Mouse (Mus musculus): ENCODE measurements around the gene 1700001P01Rik. TPM values are rescaled to one million over a fixed set of nuclear protein-coding genes. Genes with fewer than 3 reads are reported as not detected.
"Not testable (repeated sequence)": the region's sequence is repeated elsewhere in the genome, so short reads cannot be mapped to it uniquely, and the experiment has no call there.

The 1700001P01Rik gene
- total RNA-seq, 2 experiments from 2014 or later, result not detected

DNA sequence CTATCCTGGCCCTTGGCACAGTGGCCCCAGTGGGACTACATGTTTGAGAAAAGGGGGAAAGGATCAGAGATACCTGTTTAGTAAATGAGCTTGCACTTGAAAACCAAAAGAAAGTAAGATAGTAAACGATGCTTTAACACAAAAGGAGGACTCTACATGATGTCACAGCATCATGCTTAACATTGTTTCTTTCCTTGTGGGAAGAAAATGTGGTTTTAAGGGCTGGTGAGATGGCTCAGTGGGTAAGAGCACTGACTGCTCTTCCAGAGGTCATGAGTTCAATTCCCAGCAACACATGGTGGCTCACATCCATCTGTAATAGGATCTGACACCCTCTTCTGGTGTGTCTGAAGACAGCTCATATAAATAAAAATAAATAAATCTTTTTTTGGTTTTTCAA is 17.6 kb downstream of the 1700001P01Rik start:
- no peak for ATAC-seq (replicated peaks; ENCODE audit: poor library complexity, severe bottlenecking)

DNA sequence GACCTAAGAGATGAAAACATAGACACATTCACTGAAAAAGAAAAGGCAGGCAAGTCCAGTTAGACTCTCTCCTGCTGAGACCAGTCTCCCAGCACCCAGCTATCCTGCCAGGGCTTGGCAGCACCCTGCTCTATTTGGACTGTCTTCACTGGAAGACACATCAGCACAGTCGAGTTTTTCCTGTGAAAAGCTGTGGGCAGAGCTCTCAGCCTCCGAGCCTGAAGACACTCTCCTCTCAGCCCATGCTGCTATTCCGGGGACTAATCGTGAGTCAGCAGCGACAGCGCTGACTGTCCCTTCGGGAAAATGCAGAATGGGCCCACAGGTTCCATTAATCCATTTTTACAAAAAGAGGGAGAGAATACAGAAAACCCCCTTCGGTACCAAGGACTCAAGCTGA is 22.4 kb downstream of the 1700001P01Rik start:
- ATAC-seq (replicated peaks; ENCODE audit: poor library complexity, severe bottlenecking), result no peak

DNA sequence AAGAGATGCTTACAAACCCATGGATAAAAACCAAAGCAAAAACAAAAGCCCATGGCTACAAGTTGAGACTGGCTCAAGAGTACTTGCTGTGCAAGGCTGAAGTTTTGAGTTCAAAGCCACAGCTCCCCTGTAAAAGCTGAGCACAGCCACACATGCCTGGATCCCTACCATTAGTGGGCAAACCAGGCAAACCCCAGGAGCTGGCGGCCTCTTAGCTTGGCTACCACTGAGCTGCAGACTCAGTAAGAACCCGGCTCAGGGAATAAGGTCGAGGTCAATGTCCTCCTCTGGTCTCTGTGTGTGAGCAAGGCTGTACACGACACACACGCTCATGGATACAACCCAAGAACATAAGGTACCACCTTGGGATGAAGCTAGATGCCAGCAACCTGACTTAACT is 27.2 kb downstream of the 1700001P01Rik start:
- no peak for ATAC-seq (replicated peaks; ENCODE audit: poor library complexity, severe bottlenecking)

DNA sequence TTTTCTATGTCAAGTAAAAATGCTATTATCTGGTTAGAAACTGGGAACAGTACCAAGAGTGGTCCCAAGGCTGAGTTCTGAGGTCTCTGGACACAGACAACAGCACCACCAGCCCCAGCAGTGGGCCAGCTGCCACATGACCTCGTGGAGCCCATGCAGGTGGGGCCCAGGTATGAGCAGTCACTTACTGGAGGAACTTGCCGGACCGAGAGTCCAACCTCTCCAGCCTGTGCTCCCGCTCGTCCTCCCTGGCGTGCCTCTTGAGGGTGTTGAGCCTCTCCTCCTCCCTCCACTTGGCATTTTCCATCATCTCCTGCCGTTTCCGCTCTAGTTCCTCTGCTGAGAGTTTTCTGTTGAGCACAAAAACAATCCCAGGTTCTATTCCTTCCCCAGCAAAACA is 27.9 kb downstream of the 1700001P01Rik start:
- no peak for ATAC-seq (replicated peaks; ENCODE audit: poor library complexity, severe bottlenecking)

DNA sequence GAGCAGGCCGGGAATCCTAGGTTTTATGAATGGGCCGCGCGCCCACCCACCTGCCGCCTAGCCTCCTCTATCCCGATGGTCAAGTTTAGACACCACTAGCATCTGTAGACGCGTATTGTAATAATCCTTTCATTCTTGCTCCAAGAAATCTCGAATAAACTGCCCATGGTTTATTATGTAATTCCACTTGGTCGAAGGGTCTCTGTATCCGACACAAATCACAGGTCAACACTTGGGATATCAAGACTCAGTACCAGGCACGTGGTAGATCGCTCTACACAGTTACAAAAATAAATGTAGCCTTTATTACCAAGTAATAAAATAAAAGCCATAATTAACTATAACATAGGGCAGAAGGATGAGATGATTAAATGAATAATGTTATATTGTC is 30.4 kb downstream of the 1700001P01Rik start:
- ATAC-seq (replicated peaks; ENCODE audit: poor library complexity, severe bottlenecking), result no peak

DNA sequence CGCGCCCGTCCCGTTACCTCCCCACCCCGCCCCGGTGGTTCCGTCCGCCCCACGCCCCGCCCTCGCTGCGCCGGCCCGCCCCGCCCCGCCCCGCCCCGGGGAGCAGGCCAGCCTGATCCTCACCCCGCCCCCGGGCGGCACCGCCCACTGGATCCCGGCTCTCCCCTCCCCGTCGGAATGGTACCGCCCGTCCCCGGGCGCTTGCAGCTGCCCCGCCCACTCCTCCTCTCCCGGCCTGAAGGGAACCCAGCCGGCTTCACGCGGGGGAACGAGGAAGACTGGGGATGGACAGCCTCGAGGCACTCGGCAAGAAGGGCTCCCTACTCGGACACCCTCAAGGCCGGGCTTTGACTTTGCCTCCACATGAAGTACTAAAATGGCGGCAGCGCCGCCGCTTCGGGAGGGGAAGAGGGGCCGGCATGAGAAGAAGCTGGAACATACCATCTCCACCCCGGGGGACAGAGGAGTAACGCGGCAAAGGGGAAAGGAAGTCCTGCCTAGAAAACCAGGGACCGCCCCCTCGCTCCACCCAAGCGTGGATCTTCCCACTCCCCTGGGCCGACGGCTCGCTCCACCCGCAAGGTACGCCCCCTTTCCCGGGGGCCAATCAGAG is 30.9 kb downstream of the 1700001P01Rik start:
- ATAC-seq (replicated peaks; ENCODE audit: poor library complexity, severe bottlenecking), result peak; percentile 93

DNA sequence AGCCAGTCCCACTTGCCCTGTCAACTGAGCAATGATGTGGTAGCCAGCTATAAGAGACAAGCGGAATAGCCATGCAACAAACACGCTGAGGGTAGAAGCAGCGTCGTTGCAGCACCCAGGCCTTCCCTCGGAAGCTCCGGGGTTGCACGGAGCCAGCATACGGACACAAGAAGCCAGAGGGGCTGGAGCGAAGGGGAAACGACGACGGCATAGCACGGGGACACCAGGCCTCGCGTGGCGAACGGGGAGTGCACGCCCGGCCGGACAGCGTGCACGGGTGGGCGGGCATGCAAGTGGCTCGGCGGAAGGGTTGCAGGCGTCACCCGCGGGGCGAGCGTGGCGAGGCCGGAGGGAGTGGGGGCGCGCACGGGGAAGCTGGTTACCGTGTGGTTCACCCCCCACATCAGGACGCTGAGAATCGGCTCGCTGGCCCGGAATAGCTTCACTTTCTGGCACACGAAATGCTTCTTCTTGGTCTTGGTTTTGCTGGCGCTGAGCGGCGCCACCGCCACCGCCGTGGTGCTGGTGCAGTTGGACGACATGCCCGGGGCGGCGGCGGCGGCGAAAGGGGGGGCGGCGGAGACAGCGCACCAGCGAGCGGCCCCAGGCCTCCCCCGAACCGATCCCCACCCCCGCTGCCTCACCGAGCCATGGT is 31.5 kb downstream of the 1700001P01Rik start, which contains the start of gene Pip4k2b:
Gene Pip4k2b (minus strand): TSS at position 642 of the 655 bp plus-strand sequence.
- ATAC-seq (replicated peaks; ENCODE audit: poor library complexity, severe bottlenecking), result peak; percentile 15; the same call in 1 of the 2 replicates

DNA sequence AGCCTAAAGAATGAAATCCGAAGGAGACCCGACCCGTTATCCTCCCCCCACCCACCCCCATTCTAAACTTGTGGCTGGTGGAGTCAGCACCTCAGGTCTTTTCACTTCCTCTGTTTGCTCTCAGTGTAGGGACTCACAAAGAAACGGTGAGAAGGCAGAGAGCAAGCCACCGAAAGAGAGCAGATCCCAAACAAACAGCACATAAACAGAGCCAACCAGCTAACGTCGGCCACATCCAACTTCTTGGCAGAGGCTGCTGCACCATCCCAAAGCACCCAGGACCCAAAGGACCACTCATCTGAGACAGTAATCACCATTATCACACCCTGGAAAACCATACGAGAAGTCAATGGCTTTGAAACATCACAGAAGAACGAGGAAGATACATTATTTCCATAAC is 32.3 kb downstream of the 1700001P01Rik start:
- ATAC-seq (replicated peaks; ENCODE audit: poor library complexity, severe bottlenecking), result no peak

DNA sequence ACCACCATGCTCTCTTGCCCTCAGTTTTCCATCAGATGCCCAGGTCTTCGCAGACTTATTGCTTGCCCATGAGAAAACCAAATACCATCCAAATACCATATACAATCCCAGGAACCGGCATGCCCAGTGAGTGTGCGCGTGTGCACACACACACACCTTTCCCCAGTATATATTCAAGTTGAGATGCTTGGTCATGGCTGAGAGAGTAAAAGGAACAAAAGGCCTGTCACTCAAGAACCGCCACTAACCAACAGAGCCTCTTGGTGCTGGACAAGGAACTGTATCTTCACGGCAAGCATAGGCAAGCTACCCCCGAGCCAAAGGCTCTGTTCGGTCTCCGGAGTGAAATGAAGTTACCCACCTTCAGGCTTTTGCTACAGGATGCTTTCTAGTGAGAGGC is 33.1 kb downstream of the 1700001P01Rik start:
- no peak for ATAC-seq (replicated peaks; ENCODE audit: poor library complexity, severe bottlenecking)

DNA sequence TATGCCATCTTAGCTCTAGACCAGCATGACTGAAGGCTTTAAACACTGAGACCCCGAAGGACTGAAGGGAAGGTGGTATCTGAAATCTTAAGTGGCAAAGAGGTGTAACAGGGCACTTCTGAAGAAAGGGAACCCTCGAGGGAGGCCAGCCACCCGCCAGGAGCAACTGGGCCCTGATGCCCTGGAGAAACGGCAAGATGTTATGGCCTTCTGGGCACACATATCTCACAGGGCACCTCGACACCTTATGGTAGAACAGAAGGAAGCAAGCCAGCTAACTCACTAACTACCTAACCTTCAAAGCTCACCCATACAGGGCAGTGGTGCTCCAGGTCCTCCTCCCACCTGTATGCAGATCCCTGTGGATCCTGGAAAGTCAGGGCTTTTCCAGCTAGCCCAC is 33.6 kb downstream of the 1700001P01Rik start:
- ATAC-seq (replicated peaks; ENCODE audit: poor library complexity, severe bottlenecking), result no peak

DNA sequence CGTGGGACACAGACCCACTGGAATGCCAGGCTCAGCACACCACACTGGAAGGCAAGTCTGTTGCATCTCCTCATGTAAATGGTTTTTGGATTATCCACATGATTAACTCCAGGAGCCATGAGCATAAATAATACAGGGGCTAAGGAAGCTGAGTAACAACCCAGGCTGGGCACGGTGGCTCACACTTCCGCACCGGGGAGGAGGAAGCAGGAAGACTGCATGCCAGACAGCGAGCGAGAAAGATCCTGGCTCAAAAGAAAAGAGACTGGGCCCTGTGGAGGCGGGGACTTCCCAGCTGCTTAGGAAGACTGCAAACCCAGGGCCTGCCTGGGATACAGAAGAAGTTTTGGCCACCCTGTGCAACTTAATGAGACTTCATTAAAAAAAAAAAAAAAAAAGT is 35.5 kb downstream of the 1700001P01Rik start:
- no peak for ATAC-seq (replicated peaks; ENCODE audit: poor library complexity, severe bottlenecking)

DNA sequence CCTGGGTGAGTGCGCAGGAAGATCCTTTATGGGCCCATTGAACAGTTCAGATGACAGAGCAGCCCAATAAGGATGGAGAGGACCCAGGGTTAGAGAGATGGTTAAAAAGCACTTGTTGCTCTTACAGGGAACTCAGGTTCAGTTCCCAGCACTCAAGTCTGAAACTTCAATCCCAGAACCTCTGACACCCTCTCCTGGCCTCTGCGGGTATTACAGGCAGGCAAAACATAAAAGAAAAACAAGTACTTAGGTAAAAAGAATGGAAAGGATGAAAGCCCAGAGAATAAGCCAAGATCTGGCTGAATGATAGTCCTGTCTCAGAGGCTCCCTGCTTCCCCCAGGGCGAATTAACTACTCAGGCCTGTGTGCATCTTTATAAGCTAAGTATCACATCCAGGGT is 36.6 kb downstream of the 1700001P01Rik start:
- ATAC-seq (replicated peaks; ENCODE audit: poor library complexity, severe bottlenecking), result no peak

DNA sequence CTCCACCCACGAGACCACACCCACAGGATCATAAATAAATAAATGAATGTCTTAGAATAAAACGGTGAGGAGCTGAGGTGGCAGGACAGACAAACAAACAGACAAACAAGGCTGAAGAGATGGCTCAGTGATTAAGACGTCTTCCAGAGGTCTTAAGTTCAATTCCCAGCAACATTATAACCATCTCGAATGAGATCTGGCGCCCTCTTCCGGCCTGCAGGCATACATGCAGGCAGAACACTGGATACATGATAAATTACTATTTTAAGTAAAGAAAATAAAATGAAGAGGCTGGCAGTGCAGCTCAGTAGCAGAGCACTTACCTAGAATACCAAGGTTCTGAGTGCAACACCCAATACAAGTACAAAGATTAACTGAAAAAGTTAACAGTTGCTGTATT is 37.0 kb downstream of the 1700001P01Rik start:
- ATAC-seq (replicated peaks; ENCODE audit: poor library complexity, severe bottlenecking), result no peak

DNA sequence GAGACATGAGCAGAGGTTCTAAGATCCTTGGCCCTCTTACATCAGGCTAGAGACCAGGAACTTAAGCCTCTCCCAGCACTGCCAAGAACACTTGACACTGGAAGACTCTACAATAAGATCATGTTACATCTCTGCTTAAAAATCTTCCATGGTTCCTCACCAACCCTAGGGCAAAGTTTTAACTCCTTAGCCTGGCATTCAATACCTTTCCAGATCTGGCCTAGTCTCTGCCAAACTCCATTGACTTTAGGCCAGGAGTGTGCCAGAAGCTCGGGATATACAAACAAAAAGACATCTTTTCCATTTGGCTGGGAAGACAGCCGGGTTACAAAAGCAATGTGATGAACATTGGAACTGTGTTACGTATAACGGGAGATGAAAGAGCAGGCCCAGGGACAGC is 38.1 kb downstream of the 1700001P01Rik start:
- ATAC-seq (replicated peaks; ENCODE audit: poor library complexity, severe bottlenecking), result no peak

DNA sequence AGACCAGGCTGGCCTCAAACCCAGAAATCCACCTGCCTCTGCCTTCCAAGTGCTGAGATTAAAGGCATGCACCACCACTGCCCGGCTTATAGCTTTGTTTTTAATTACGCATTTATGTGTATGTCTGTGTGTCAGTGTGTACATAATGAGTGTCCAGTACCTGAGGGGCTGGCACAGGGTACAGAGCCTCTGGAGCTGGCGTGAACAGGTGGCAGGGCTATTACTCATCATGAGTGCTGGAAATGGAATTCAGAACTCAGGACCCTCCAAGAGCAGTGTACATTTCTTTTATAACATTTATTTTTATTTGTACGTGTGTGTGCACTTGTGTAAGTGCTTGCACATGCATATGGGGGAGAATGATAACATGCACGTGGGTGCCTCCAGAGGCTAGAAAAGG is 39.1 kb downstream of the 1700001P01Rik start:
- no peak for ATAC-seq (replicated peaks; ENCODE audit: poor library complexity, severe bottlenecking)

DNA sequence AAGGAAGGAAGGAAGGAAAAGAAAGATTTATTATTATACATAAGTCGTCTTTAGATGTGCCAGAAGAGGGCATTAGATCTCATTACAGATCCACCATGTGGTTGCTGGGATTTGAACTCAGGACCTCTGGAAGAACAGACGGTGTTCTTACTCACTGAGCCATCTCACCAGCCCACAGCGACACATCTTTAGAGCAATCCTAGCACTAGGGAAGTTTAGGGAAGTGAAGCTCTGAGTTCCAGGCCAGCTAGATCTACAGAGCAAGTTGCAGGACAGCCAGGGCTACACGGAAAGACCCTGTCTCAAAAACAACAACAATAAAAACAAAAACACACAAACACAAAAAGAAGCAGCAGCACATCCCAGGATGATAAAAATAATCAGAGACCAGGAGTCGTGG is 40.9 kb downstream of the 1700001P01Rik start:
- not testable (repeated sequence) for ATAC-seq (replicated peaks; ENCODE audit: poor library complexity, severe bottlenecking)

DNA sequence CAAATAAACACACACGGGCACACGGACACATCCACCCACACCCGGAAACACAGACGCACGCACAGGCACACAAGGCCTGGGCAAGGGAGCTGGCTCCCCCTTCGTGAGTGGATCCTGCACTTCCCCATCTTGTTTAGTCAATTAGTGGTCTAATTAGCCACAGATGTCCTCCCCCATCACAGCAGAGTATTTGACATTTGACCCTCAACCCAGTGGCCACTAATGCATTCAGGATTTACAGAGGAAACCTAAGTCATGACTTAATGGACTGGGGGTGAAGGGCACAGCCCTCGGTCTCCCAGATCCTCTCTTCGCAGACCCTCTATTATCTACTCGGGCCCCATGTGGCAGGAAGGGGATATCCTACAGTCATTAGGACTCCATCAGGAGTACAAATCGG is 42.0 kb downstream of the 1700001P01Rik start:
- no peak for ATAC-seq (replicated peaks; ENCODE audit: poor library complexity, severe bottlenecking)

DNA sequence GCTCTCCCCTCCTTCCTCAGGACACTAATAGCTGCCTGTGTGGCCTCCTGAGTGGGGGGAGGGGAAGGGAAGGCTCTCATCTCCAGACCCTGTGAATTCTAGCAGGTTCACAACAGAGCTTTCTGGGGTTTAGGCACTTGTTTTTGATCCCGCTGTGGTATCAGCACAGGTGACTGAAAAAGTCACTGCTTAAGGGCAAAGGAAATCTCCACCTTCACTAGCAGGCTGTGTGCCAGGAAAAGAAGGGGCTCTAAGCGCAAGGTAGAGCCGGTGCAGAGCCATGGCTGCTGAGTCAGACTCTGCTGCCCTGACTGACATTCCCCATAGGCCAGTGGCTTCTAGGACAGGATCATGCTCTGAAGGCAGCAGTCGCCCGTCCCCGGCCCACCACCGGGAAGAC is 47.0 kb downstream of the 1700001P01Rik start:
- ATAC-seq (replicated peaks; ENCODE audit: poor library complexity, severe bottlenecking), result no peak

DNA sequence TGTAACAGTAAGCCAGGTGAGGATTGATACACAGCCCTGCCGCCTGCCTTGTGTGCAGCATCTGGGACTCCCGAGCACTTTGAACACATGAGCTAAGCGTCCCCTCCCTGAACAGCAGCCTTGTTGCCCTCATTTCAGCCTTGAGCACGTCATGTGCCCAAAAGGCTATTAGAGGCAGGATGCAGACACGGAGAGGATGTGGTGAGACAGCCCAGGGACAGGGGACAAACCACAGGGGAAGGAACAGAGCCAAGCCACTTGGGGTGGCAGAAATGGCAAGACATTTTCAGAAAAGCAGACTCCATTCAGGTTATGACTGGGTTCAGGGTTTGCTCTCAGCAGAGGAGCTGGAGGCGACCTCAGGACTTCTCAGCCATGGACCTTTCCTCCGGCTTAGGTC is 47.4 kb downstream of the 1700001P01Rik start:
- ATAC-seq (replicated peaks; ENCODE audit: poor library complexity, severe bottlenecking), result peak; percentile 97

DNA sequence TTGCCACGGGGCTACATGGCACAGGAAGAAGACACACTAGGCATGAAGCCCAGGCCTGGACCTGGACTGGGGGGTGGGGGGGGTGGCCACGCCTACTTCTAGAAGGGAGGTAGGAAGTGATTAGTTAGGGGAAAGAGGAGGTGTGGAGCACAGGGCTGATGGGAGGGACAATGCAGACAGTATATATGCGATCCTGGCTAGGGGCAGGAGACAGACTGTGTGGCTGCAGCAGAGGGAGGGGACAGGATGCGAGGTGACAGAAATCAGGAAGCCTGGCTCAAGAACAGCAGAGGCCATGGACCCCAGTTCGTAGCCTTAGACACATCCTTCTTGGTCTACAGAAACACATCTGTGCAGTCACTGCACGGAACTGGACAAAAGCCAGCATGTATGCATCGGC is 52.0 kb downstream of the 1700001P01Rik start:
- ATAC-seq (replicated peaks; ENCODE audit: poor library complexity, severe bottlenecking), result no peak
